Mouse (Mus musculus): ENCODE results near the gene Gsdmc3.
"Not testable (repeated sequence)": the region's sequence is repeated elsewhere in the genome, so short reads cannot be mapped to it uniquely, and the experiment has no call there.

The Gsdmc3 gene

GRCm38 (mm10) chr15:63878458-63878857 is at the start of gene Gsdmc3:
Gene Gsdmc3 (minus strand): TSS chr15:63878558.
- DNase-seq (ENCODE audit: low spot score), result not testable (repeated sequence)

- DNase-seq (ENCODE audit: low spot score), result no peak
These were observed 47.8 kb upstream of the Gsdmc3 start for GRCm38 (mm10) chr15:63926201-63926600.

- no peak for DNase-seq (ENCODE audit: low spot score)
These were observed 46.1 kb upstream of the Gsdmc3 start for GRCm38 (mm10) chr15:63924484-63924883.

GRCm38 (mm10) chr15:63921618-63922017 is 43.3 kb upstream of the Gsdmc3 start:
- not testable (repeated sequence) for DNase-seq (ENCODE audit: low spot score)

- not testable (repeated sequence) for DNase-seq (ENCODE audit: low spot score)
These were observed 41.4 kb upstream of the Gsdmc3 start for GRCm38 (mm10) chr15:63919728-63920127.

- not testable (repeated sequence) for DNase-seq (ENCODE audit: low spot score)
These were observed 38.2 kb upstream of the Gsdmc3 start for GRCm38 (mm10) chr15:63916584-63916983.

GRCm38 (mm10) chr15:63912197-63912596 is 33.8 kb upstream of the Gsdmc3 start, which contains the start of gene Gsdmc4:
Gene Gsdmc4 (minus strand): TSS chr15:63912297.
- DNase-seq (ENCODE audit: low spot score), result not testable (repeated sequence)

- DNase-seq (ENCODE audit: low spot score), result not testable (repeated sequence)
These were observed 31.5 kb upstream of the Gsdmc3 start for GRCm38 (mm10) chr15:63909896-63910295.

GRCm38 (mm10) chr15:63895560-63896353 is 17.4 kb upstream of the Gsdmc3 start:
- DNase-seq (ENCODE audit: low spot score), result not testable (repeated sequence)

GRCm38 (mm10) chr15:63888440-63888839 is 10.1 kb upstream of the Gsdmc3 start:
- not testable (repeated sequence) for DNase-seq (ENCODE audit: low spot score)

- not testable (repeated sequence) for DNase-seq (ENCODE audit: low spot score)
These were observed 9.6 kb upstream of the Gsdmc3 start for GRCm38 (mm10) chr15:63887949-63888348.

GRCm38 (mm10) chr15:63876160-63876559 is 2.2 kb downstream of the Gsdmc3 start:
- not testable (repeated sequence) for DNase-seq (ENCODE audit: low spot score)

GRCm38 (mm10) chr15:63861965-63862364 is 16.4 kb downstream of the Gsdmc3 start:
- DNase-seq (ENCODE audit: low spot score), result not testable (repeated sequence)

All from left cerebral cortex, adult 11 months (tissue).